Mouse (Mus musculus) bone marrow, adult 2 months (tissue): ENCODE results near the gene Pex1. TPM values are rescaled to one million over a fixed set of nuclear protein-coding genes. Genes with fewer than 3 reads are reported as not detected.
A peak's percentile ranks its signal among the peaks of the same experiment; 100 is the strongest.

Experiments used
- H3K27ac ChIP-seq: fragments of 200-500 bp; 2 replicates; pipeline ENCODE4 v1.5.1; 2012; ENCODE audit warnings: low read depth, mild to moderate bottlenecking, control low read depth, inconsistent platforms, low read length; ENCODE audit not compliant: control insufficient read depth, poor library complexity, insufficient read depth
- H3K4me1 ChIP-seq: fragments of 200-500 bp; 2 replicates; pipeline ENCODE4 v1.6.1; 2011; ENCODE audit warnings: low read length; ENCODE audit not compliant: control insufficient read depth, insufficient read depth
- H3K4me3 ChIP-seq: fragments of 200-500 bp; replicated peaks from 2 replicates; pipeline ENCODE3; 2011; ENCODE audit warnings: mild to moderate bottlenecking, low read depth, low read length, control low read depth; ENCODE audit not compliant: control insufficient read depth
- CTCF ChIP-seq: fragments of 200-500 bp; IDR thresholded peaks from 2 replicates; pipeline ENCODE4 v1.5.1; 2011; ENCODE audit warnings: low read length, control low read depth; ENCODE audit not compliant: control insufficient read depth, insufficient read depth
- POLR2A ChIP-seq: fragments of 200-500 bp; IDR thresholded peaks from 2 replicates; pipeline ENCODE4 v1.6.1; 2011; ENCODE audit warnings: low read depth, mild to moderate bottlenecking, control low read depth, low read length, borderline replicate concordance; ENCODE audit not compliant: control insufficient read depth
- WGBS: fragments of 180-500 bp; shearing (Covaris S2); methylation state at CpG from one replicate; pipeline ENCODE4 v1.1.7; 2018; 5-methylcytosine and 5-hydroxymethylcytosine counted together
- polyA plus RNA-seq: library from polyadenylated mRNA; stranded (reverse); fragments of >200 nt; gene quantifications from 2 replicates; pipeline ENCODE4 v1.2.4, GENCODE M21; 2011; ENCODE audit warnings: low replicate concordance; ENCODE audit not compliant: missing spikeins, insufficient read depth, insufficient read length

The Pex1 gene
- polyA plus RNA-seq, 1 experiment, result 17.4 TPM

DNA sequence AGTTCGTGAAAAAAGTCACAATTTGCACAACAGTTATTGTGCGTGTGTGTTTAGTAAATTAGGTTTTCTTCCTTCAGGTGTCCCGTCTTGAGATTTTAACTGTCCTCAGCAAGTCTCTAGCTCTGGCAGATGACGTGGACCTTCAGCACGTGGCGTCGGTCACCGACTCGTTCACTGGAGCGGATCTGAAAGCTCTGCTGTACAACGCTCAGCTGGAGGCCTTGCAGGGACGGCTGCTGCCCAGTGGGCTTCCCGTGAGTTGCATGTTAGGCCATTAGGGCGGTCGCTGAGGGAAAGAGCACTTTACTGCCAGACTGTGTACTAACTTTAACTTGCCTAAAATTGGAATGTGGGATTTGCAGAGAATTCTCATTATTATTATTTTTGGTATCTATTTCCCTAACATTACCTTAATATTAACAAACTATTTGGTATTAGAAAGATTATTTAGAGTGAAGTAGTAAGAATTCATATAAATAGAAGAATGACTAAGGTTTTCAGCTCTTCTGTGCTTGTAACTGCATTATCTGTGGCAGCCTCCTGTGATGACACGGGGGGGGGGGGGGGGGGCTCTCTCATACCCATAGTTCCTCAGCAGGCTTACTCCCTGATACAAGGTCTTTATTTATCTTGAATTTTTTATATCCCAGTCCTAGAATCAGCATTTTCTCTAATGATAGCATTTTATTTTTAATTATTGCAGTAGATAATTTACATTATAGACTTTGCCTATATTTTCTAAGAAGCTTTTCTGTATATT is 35.8 kb downstream of the Pex1 start:
- TF ChIP-seq CTCF (no peak), POLR2A (no peak)
- Histone ChIP-seq H3K27ac (no peak overlapping the region), H3K4me1 (no peaks in the 10 kb centered on the region), H3K4me3 (no peak overlapping the region)
- 80% methylated on average over 16 of the region's 16 CpGs for WGBS

DNA sequence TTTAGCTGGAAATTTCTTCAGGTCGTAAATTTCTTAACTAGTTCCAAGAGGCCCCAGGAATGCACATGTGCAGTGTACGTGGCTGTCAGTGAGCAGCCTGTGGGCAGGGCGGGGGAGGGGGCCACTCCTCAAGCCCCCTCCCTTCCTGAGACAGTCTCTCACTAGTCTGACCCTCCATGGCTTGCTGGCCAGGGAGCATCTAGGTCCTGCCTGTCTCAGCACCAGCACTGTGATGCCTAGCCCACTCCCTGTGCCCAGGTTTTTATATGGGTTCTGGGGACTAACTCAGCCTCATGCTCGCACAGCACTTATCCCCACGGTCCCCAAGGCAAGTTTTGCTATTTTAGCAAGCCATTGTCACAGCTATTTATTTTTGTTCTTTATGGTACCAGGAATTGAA is 36.4 kb downstream of the Pex1 start:
- Histone ChIP-seq H3K4me3 (no peak overlapping the region), H3K4me1 (no peaks in the 10 kb centered on the region), H3K27ac (no peak overlapping the region)
- 83% methylated on average over 5 of the region's 5 CpGs for WGBS
- TF ChIP-seq CTCF (no peak), POLR2A (no peak)

GRCm38 (mm10) chr5:3633315-3633714 is 37.4 kb downstream of the Pex1 start:
- Histone ChIP-seq H3K4me3 (no peak overlapping the region), H3K4me1 (no peaks in the 10 kb centered on the region), H3K27ac (no peak overlapping the region)
- WGBS, result 90% methylated on average over 13 of the region's 13 CpGs
- TF ChIP-seq CTCF, result no peak
- no peak for TF ChIP-seq POLR2A

DNA sequence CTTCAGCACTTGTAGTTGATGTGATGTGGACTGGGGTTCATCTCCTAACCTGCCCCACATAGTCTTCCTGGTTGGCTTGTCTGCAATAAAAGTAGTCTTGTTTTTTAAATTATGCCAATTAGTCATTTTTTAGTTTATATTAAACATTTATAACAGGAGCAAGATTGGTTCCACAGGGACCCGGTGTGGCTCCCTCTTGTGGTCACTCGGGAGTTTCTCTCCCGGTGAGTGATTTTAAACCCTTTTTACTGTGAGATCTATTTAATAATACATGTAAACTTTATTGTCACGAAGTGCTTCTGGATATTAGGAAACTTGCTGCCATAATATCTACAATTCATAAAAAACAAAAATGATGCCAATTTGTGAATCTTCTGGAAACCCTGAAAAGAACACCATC is 38.1 kb downstream of the Pex1 start:
- WGBS, result 76% methylated on average over 4 of the region's 4 CpGs
- TF ChIP-seq CTCF (peak; percentile 50; the same call in 1 of the 2 replicates), POLR2A (no peak)
- no peak overlapping the region for H3K27ac ChIP-seq
- no peaks in the 10 kb centered on the region for H3K4me1 ChIP-seq
- no peak overlapping the region for H3K4me3 ChIP-seq

DNA sequence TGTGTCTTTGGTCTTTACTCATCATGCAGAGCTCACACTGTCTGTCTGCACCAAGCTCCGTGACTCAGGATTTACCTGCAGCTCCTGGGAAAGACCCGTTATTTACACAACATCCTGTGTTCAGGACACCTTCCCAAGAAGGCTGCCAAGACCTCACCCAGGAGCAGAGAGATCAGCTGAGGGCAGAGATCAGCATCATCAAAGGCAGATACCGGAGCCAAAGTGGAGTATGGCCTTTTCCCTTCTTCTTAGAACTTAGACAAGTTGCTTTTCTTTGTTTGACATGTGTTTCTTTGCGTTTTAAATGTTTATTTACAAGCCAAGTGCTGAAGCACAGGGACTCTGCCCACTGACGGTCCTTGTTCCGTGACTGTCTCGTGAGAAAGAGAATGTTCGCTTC is 39.4 kb downstream of the Pex1 start:
- 84% methylated on average over 8 of the region's 8 CpGs for WGBS

GRCm38 (mm10) chr5:3644621-3645020 is 48.8 kb downstream of the Pex1 start:
- Histone ChIP-seq H3K27ac (no peak overlapping the region), H3K4me3 (no peak overlapping the region), H3K4me1 (no peaks in the 10 kb centered on the region; the same call in 1 of the 2 replicates)
- 92% methylated on average over 6 of the region's 6 CpGs for WGBS
- TF ChIP-seq POLR2A (no peak), CTCF (no peak)

More for the DNA sequence above, 39.4 kb downstream of the Pex1 start:
- no peak for TF ChIP-seq CTCF
- TF ChIP-seq POLR2A, result no peak
- Histone ChIP-seq H3K4me1 (no peaks in the 10 kb centered on the region), H3K4me3 (no peak overlapping the region), H3K27ac (no peak overlapping the region)

- WGBS, result 74% methylated on average over 6 of the region's 6 CpGs
- Histone ChIP-seq H3K4me3 (no peak overlapping the region), H3K27ac (no peak overlapping the region), H3K4me1 (no peaks in the 10 kb centered on the region; the same call in 1 of the 2 replicates)
- TF ChIP-seq POLR2A (no peak), CTCF (no peak)
Observed at GRCm38 (mm10) chr5:3645326-3645725, 49.5 kb downstream of the Pex1 start.

DNA sequence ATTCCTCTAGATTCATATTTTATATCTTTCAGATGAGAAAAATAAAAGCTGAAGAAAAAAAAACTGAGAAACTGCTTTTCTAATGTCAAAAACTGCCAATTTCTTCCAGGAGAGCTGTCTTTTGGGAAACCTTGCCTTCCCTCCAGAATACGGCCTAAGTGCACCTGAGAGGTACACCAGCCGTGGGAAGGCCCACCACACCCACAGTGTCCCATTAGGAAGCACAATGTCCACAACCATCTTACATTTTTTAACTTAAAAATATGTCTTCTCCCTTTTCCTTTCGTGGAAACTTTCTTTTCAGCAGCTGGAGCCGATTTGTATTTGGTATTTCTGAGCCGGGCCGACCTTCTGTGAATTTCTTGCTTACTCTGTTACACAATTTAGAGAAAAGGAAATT is 50.7 kb downstream of the Pex1 start:
- Histone ChIP-seq H3K4me3 (peak overlapping the region; percentile 91), H3K4me1 (no peaks in the 10 kb centered on the region; the same call in 1 of the 2 replicates), H3K27ac (no peak overlapping the region)
- WGBS, result 15% methylated on average over 6 of the region's 6 CpGs
- TF ChIP-seq CTCF (no peak), POLR2A (no peak)

DNA sequence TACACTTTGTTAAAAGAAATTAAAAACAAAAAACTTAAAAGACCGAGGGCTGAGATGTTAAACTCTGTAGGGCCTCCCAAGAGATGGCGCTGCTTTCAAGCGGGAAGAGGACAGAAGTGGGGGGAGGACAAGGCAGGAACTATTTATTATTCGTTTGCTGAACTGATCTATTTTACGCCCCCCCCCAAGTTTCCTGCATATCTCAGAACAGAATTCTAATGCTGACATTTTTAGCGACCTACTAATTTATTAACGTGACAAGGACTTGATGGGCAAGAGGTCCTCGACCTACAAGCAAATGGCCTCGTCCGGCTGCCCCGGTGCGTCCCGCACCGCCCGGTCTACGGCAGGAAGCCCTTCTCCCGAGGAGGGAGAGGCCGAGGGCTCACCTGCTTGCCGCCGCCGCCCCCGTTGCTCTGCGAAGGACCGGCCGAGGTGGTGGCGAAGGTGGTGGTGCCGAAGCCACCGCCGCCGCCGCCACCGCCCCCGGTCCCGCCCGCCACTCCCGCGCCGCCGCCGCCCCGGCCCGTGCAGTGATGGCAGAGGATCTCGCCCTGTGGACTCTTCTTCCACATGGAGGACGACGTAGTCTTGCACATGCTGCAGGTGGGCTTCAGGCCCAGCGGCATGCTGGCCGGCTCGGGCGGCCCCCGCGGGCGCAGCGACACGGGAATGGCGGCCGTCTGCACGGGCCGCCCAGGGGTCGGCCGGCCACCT is 51.3 kb downstream of the Pex1 start:
- Histone ChIP-seq H3K4me1 (no peaks in the 10 kb centered on the region; the same call in 1 of the 2 replicates), H3K4me3 (peak overlapping the region; percentile 91), H3K27ac (peak overlapping the region; percentile 98)
- WGBS, result under 1% methylated on average over 60 of the region's 60 CpGs
- peak; percentile 63 for TF ChIP-seq CTCF
- no peak for TF ChIP-seq POLR2A
